In the genomic region with DNA sequence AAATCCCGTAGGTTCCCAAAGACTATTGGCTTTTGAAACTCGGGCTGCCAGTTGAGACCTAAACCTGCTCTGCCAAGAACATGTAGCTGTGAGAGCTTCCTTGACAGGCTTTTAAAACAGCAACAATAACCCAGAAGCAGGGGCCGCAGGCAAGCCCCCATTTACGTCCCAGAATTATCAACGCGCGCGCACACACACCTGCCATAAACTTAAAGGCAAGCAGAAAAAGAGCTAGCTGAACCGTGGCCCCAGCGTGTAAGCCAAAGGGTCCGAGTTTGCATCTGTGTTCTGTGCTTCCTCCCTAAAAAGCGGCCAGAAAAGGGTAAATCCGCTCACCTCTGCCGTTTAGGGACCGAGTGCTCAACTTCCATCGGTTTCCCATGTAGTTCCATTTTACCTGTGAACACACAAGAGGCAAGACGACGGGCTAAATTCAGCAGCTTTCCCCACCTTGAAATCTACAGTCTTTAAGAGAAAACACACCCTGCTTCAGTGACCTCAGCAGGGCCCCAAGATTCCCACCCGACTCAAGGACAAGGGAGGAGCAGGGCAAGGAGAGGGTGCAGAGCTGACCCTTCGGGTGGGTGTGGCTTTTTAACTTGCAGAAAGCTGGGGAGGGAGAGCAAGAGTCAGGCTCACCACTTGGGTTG, we compare ENCODE assay signal across 8 mouse cellular contexts. TPM values are rescaled to one million over a fixed set of nuclear protein-coding genes. Genes with fewer than 3 reads are reported as not detected.
DNase-seq lines count a peak whose midpoint lies in the region; ATAC-seq lines count a peak whose summit lies in the region.

No protein-coding gene starts in this region.

- peak overlapping the region; percentile 97 for H3K27ac ChIP-seq in heart, embryonic 15.5 days
- H3K27ac ChIP-seq in hindbrain, embryonic 15.5 days (replicated peaks) = peak overlapping the region; percentile 90; the same call in 1 of the 2 replicates
- peak overlapping the region; percentile 96; the same call in 1 of the 2 replicates for H3K27ac ChIP-seq in midbrain, embryonic 13.5 days

- ATAC-seq in heart, embryonic 15.5 days (replicated peaks; ENCODE audit: insufficient number of reproducible peaks, insufficient read depth, low FRiP score, low read depth) = no peak
- ATAC-seq in hindbrain, embryonic 15.5 days (ENCODE audit: low FRiP score, low read depth) = no peak
- no peak for ATAC-seq in midbrain, embryonic 13.5 days
- ATAC-seq in megakaryocyte-erythroid progenitor cell, adult 5-6 weeks (replicated peaks; ENCODE audit: low FRiP score, low TSS enrichment, poor library complexity, severe bottlenecking) = no peak

- H3K27me3 ChIP-seq in heart, embryonic 15.5 days = no peaks in the 10 kb centered on the region
- no peaks in the 10 kb centered on the region for H3K27me3 ChIP-seq in hindbrain, embryonic 15.5 days
- H3K27me3 ChIP-seq in midbrain, embryonic 13.5 days = no peaks in the 10 kb centered on the region

- peak overlapping the region; percentile 89 for H3K9ac ChIP-seq in heart, embryonic 15.5 days
- H3K9ac ChIP-seq in hindbrain, embryonic 15.5 days = peak overlapping the region; percentile 81
- H3K9ac ChIP-seq in midbrain, embryonic 13.5 days (replicated peaks) = peak overlapping the region; percentile 95

- H3K9me3 ChIP-seq in heart, embryonic 15.5 days (replicated peaks) = no peaks in the 10 kb centered on the region
- no peaks in the 10 kb centered on the region for H3K9me3 ChIP-seq in hindbrain, embryonic 15.5 days
- H3K9me3 ChIP-seq in midbrain, embryonic 13.5 days = no peaks in the 10 kb centered on the region

- intact Hi-C loops in heart, postnatal 14 days (cut with DNase I) = loop anchor here (5.0 kb wide), 1 partner anchor 141 kb away; the partner anchor contains the start of gene Malsu1

- WGBS in heart, embryonic 15.5 days = 8% methylated on average over 20 of the region's 20 CpGs
- 2% methylated on average over 20 of the region's 20 CpGs for WGBS in hindbrain, embryonic 15.5 days
- 2% methylated on average over 20 of the region's 20 CpGs for WGBS in midbrain, embryonic 13.5 days

- H3K4me1 ChIP-seq in heart, embryonic 15.5 days (replicated peaks) = peaks cover 47% of the 10 kb centered on the region
- H3K4me1 ChIP-seq in hindbrain, embryonic 15.5 days (replicated peaks) = peaks cover 56% of the 10 kb centered on the region
- peaks cover 58% of the 10 kb centered on the region for H3K4me1 ChIP-seq in midbrain, embryonic 13.5 days (replicated peaks)

- no peak for DNase-seq in heart, postnatal 14 days
- DNase-seq in ZHBTc4 (ENCODE audit: low read depth, low spot score) = peak; percentile 52
- DNase-seq in layer of hippocampus, postnatal 10 days (ENCODE audit: low spot score in 2 of 2) = no peak
- no peak for DNase-seq in cerebellum, adult 9-10 months

- H3K4me3 ChIP-seq in heart, embryonic 15.5 days = peak overlapping the region; percentile 84
- peak overlapping the region; percentile 84 for H3K4me3 ChIP-seq in hindbrain, embryonic 15.5 days
- H3K4me3 ChIP-seq in midbrain, embryonic 13.5 days (replicated peaks) = peak overlapping the region; percentile 83

- H3K4me2 ChIP-seq in heart, embryonic 15.5 days = peak overlapping the region; percentile 92
- peak overlapping the region; percentile 90 for H3K4me2 ChIP-seq in hindbrain, embryonic 15.5 days
- H3K4me2 ChIP-seq in midbrain, embryonic 13.5 days (replicated peaks) = peak overlapping the region; percentile 89

- no peaks in the 10 kb centered on the region for H3K36me3 ChIP-seq in heart, embryonic 15.5 days
- no peaks in the 10 kb centered on the region for H3K36me3 ChIP-seq in hindbrain, embryonic 15.5 days
- no peaks in the 10 kb centered on the region for H3K36me3 ChIP-seq in midbrain, embryonic 13.5 days

RNA-seq across cellular contexts. Expression of gene Igf2bp3, which starts 1.7 kb away (rescaled TPM):
- 33.0 and 33.4 TPM in 2 replicates for polyA plus RNA-seq in heart, embryonic 15.5 days (2015; fragmentation: Nextera tagmentation; extraction: Ambion mirVana)
- 1 to 10 TPM in 1 of 2 experiments, under 1 TPM in 1; 0.93 to 1.6 TPM for total RNA-seq in heart, postnatal 14 days (2021)
- polyA plus RNA-seq in hindbrain, embryonic 15.5 days (2015; fragmentation: Nextera tagmentation; extraction: Ambion mirVana) = 23.3 and 24.9 TPM in 2 replicates
- 53.7 and 57.8 TPM in 2 replicates for polyA plus RNA-seq in midbrain, embryonic 13.5 days (2015; fragmentation: Nextera tagmentation; extraction: Ambion mirVana)
- total RNA-seq in megakaryocyte-erythroid progenitor cell, adult 5-6 weeks (2014; fragmentation: Nextera tagmentation) = 0.17 TPM in 1 of 2 replicates, not detected in the other
- not detected in 2 replicates for total RNA-seq in megakaryocyte-erythroid progenitor cell, adult 5-6 weeks (2017)
- total RNA-seq in layer of hippocampus, postnatal 10 days (2021) = 1 to 10 TPM; 1.4 TPM

RNA-seq across cellular contexts. Expression of gene Tra2a, which starts 50.8 kb away (rescaled TPM):
- 55.5 and 59.6 TPM in 2 replicates for polyA plus RNA-seq in heart, embryonic 15.5 days (2015; fragmentation: Nextera tagmentation; extraction: Ambion mirVana)
- total RNA-seq in heart, postnatal 14 days (2021) = 10 to 100 TPM; 30.9 to 42.3 TPM
- 105 and 111 TPM in 2 replicates for polyA plus RNA-seq in hindbrain, embryonic 15.5 days (2015; fragmentation: Nextera tagmentation; extraction: Ambion mirVana)
- 160 and 164 TPM in 2 replicates for polyA plus RNA-seq in midbrain, embryonic 13.5 days (2015; fragmentation: Nextera tagmentation; extraction: Ambion mirVana)
- total RNA-seq in megakaryocyte-erythroid progenitor cell, adult 5-6 weeks (2014; fragmentation: Nextera tagmentation) = 160 and 198 TPM in 2 replicates
- total RNA-seq in megakaryocyte-erythroid progenitor cell, adult 5-6 weeks (2017) = 184 and 193 TPM in 2 replicates
- 10 to 100 TPM; 76.6 to 76.9 TPM for total RNA-seq in layer of hippocampus, postnatal 10 days (2021)
